Mouse (Mus musculus): ENCODE data around the gene Scrn2. TPM values are rescaled to one million over a fixed set of nuclear protein-coding genes. Genes with fewer than 3 reads are reported as not detected.

Gene Scrn2
- polyA plus RNA-seq, 1 experiment from 2014 or later: 41.6 TPM

DNA sequence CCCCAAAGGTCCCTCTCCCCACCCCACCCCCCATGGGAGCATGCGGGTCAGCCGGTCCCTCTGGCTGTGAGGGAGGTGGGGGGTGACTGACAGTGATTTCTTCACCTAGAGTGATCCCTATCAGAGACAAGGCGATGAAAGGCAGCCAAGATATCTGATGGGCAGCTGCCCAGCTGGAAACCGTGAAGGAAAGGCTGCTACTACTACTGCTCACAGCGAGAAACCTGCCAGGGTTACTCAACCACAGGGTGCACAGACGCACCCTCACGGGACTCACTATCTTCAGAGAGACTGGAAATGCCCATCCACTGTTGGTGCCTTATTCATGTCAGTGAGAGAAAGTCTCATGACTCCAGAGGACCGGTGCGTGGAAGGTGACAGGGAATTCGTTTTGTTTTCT, 4.8 kb upstream of the Scrn2 start:
- Histone ChIP-seq H3K9me3 (replicated peaks; ENCODE audit: low read length) (no peaks in the 10 kb centered on the region), H3K4me2 (ENCODE audit: low read length) (peak overlapping the region; percentile 53; the same call in 1 of the 2 replicates), H3K27ac (no peak overlapping the region), H3K36me3 (ENCODE audit: insufficient read depth, low read length) (no peaks in the 10 kb centered on the region), H3K4me3 (replicated peaks; ENCODE audit: low read depth, low read length) (no peak overlapping the region), H3K9ac (ENCODE audit: low read depth, low read length) (no peak overlapping the region), H3K27me3 (ENCODE audit: insufficient read depth, low read length) (peaks cover 19% of the 10 kb centered on the region), H3K4me1 (replicated peaks; ENCODE audit: insufficient read depth, low read length) (peaks cover 28% of the 10 kb centered on the region)
- no peak for TF ChIP-seq CTCF (IDR thresholded peaks at IDR 0.05; ENCODE audit: low read depth)
- ATAC-seq (replicated peaks; ENCODE audit: low FRiP score, low read depth) (no peak), DNase-seq (ENCODE audit: low spot score) (no peak)
- WGBS: 47% methylated on average over 10 of the region's 10 CpGs

DNA sequence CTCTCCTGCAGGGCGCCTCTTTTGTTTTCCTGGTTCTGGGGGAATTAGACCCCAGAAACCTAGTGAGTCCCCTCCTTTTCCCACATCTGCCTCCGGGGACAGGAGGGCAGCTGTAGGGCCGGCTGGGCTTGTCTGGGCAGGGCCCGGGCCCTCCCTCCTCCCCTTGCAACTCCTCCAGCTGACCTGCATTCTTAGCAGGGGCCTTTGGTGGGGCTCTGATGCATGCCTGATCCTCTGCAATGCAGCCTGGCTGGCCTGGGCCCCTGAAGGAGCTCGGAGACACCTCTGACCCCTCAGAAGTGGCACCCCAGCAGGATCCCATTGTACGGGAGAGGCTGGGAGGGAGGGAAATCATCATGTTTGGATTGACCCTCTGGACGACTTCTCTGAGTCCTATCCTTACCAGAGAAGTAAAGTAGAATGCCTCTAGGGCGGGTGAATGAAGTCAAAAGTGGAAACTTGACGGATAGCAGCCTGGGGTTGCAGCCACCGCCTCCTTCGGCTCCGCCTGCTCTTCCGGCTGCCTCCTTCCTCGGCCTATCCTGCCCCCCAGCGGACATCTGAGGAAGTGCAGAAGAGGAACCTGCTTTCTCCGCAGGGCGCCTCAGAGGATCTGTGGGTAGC, 3.9 kb upstream of the Scrn2 start:
- Histone ChIP-seq H3K4me3 (replicated peaks; ENCODE audit: low read depth, low read length) (peak overlapping the region; percentile 22; the same call in 1 of the 2 replicates), H3K9ac (ENCODE audit: low read depth, low read length) (peak overlapping the region; percentile 52; the same call in 1 of the 2 replicates), H3K9me3 (replicated peaks; ENCODE audit: low read length) (no peaks in the 10 kb centered on the region), H3K27me3 (ENCODE audit: insufficient read depth, low read length) (peaks cover 12% of the 10 kb centered on the region), H3K4me1 (replicated peaks; ENCODE audit: insufficient read depth, low read length) (peaks cover 35% of the 10 kb centered on the region), H3K27ac (peak overlapping the region; percentile 90), H3K4me2 (ENCODE audit: low read length) (peak overlapping the region; percentile 53), H3K36me3 (ENCODE audit: insufficient read depth, low read length) (no peaks in the 10 kb centered on the region)
- peak; percentile 96 for DNase-seq (ENCODE audit: low spot score)
- peak; percentile 98 for TF ChIP-seq CTCF (IDR thresholded peaks at IDR 0.05; ENCODE audit: low read depth)
- peak; percentile 57 for ATAC-seq (replicated peaks; ENCODE audit: low FRiP score, low read depth)
- 3% methylated on average over 17 of the region's 17 CpGs for WGBS

DNA sequence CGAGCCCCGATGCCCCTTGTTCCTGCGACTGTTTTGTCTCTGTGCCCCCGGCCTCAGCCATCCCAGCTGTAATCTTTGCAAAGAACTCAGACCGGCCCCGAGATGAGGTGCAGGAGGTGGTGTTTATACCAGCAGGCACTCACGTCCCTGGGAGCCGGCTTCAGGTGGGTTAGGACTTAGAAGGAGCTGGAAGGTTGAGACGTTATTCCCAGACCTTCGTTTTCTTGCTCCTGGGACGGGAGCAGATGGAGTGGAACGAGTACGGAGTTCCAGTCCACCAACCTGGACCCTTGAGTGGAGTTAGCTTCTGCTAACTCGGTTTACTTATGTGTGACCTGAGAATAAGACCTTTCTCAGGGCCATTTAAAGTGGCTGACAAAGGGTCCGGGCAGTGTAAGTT, 688 bp downstream of the Scrn2 start:
- Histone ChIP-seq H3K27ac (peak overlapping the region; percentile 76), H3K9ac (ENCODE audit: low read depth, low read length) (peak overlapping the region; percentile 64), H3K27me3 (ENCODE audit: insufficient read depth, low read length) (no peaks in the 10 kb centered on the region), H3K9me3 (replicated peaks; ENCODE audit: low read length) (no peaks in the 10 kb centered on the region), H3K4me2 (ENCODE audit: low read length) (peak overlapping the region; percentile 79), H3K36me3 (ENCODE audit: insufficient read depth, low read length) (0 out of 2 replicates have a peak, but pooled peaks cover 4% of the 10 kb centered on the region), H3K4me1 (replicated peaks; ENCODE audit: insufficient read depth, low read length) (peaks cover 15% of the 10 kb centered on the region), H3K4me3 (replicated peaks; ENCODE audit: low read depth, low read length) (peak overlapping the region; percentile 60)
- WGBS: 8% methylated on average over 15 of the region's 15 CpGs
- no peak for TF ChIP-seq CTCF (IDR thresholded peaks at IDR 0.05; ENCODE audit: low read depth)
- no peak for DNase-seq (ENCODE audit: low spot score)
- ATAC-seq (replicated peaks; ENCODE audit: low FRiP score, low read depth): no peak

DNA sequence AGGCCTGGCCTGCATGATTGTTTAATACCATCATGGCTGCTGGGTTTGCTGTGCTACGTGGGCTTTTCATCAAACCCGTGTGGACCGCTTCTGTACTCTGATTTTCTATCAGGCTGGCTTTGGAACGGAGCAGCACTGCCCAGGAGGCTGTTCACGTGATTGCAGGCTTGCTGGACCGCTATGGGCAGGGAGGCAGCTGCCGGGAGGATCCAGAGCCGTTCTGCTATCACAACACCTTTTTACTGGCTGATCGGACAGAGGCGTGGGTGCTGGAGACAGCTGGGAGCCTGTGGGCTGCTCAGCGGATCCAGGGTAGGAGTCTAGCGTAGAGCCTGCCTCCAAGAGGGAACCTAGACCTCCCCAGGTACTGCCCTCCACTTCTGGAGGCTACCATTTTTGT, 2.2 kb downstream of the Scrn2 start:
- WGBS: 69% methylated on average over 12 of the region's 12 CpGs
- 0 out of 2 replicates have a peak, but pooled peaks cover 4% of the 10 kb centered on the region for H3K36me3 ChIP-seq (ENCODE audit: insufficient read depth, low read length)

DNA sequence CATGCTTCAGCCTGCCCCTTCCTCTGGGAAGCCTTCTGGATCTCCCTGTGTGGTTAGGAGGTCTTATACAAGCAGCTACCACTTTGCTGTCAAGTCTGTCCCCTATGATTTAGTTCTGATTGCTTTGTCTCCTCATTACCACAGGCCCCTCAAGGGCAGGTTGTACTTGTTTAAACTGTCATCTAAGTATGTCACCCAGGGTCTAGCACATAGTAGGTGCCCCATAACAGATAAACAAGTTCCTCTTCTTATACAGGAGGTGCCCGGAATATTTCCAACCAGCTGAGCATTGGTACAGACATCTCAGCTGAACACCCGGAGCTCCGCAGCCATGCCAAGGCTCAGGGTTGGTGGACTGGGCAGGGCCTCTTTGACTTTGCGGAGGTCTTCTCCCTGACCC, 2.8 kb downstream of the Scrn2 start:
- 93% methylated on average over 4 of the region's 4 CpGs for WGBS
- Histone ChIP-seq H3K27me3 (ENCODE audit: insufficient read depth, low read length) (no peaks in the 10 kb centered on the region), H3K4me2 (ENCODE audit: low read length) (no peak overlapping the region), H3K9me3 (replicated peaks; ENCODE audit: low read length) (no peaks in the 10 kb centered on the region), H3K9ac (ENCODE audit: low read depth, low read length) (no peak overlapping the region), H3K4me3 (replicated peaks; ENCODE audit: low read depth, low read length) (no peak overlapping the region), H3K27ac (no peak overlapping the region), H3K4me1 (replicated peaks; ENCODE audit: insufficient read depth, low read length) (peaks cover 9% of the 10 kb centered on the region; the same call in 1 of the 2 replicates), H3K36me3 (ENCODE audit: insufficient read depth, low read length) (0 out of 2 replicates have a peak, but pooled peaks cover 4% of the 10 kb centered on the region)
- DNase-seq (ENCODE audit: low spot score): no peak
- no peak for ATAC-seq (replicated peaks; ENCODE audit: low FRiP score, low read depth)
- no peak for TF ChIP-seq CTCF (IDR thresholded peaks at IDR 0.05; ENCODE audit: low read depth)

More for the DNA sequence above, 2.2 kb downstream of the Scrn2 start:
- no peak overlapping the region for H3K9ac ChIP-seq (ENCODE audit: low read depth, low read length)
- ATAC-seq (replicated peaks; ENCODE audit: low FRiP score, low read depth) (no peak; the same call in 1 of the 2 replicates), DNase-seq (ENCODE audit: low spot score) (no peak)
- no peak for TF ChIP-seq CTCF (IDR thresholded peaks at IDR 0.05; ENCODE audit: low read depth)
- H3K4me2 ChIP-seq (ENCODE audit: low read length): no peak overlapping the region
- H3K27ac ChIP-seq: no peak overlapping the region
- H3K4me3 ChIP-seq (replicated peaks; ENCODE audit: low read depth, low read length): no peak overlapping the region
- no peaks in the 10 kb centered on the region for H3K27me3 ChIP-seq (ENCODE audit: insufficient read depth, low read length)
- H3K9me3 ChIP-seq (replicated peaks; ENCODE audit: low read length): no peaks in the 10 kb centered on the region
- H3K4me1 ChIP-seq (replicated peaks; ENCODE audit: insufficient read depth, low read length): peaks cover 9% of the 10 kb centered on the region; the same call in 1 of the 2 replicates

DNA sequence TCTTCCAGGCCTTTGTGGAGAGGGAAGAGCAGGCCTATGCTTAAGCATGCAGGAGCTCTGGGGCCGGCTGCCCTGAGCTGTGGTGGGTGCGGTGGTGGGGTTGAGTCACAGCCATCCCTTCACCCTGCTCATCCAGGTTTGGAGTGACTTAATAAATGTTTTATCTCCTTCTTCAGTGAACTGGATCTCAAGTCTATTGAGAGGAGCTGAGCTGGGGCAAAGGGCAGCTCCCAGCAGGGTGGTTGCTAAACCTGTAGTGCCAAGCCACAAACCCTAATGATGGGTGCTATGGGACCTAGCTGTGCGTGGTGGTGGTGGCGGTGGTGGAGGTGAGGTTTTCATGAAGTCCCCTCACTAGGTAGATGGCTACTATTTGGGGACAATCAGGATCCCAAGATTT, 4.0 kb downstream of the Scrn2 start:
- H3K4me2 ChIP-seq (ENCODE audit: low read length): no peak overlapping the region
- WGBS: 86% methylated on average over 4 of the region's 4 CpGs
- H3K27me3 ChIP-seq (ENCODE audit: insufficient read depth, low read length): no peaks in the 10 kb centered on the region
- H3K4me1 ChIP-seq (replicated peaks; ENCODE audit: insufficient read depth, low read length): peaks cover 9% of the 10 kb centered on the region; the same call in 1 of the 2 replicates
- H3K27ac ChIP-seq: no peak overlapping the region
- no peak overlapping the region for H3K9ac ChIP-seq (ENCODE audit: low read depth, low read length)
- 0 out of 2 replicates have a peak, but pooled peaks cover 4% of the 10 kb centered on the region for H3K36me3 ChIP-seq (ENCODE audit: insufficient read depth, low read length)
- no peak overlapping the region for H3K4me3 ChIP-seq (replicated peaks; ENCODE audit: low read depth, low read length)
- H3K9me3 ChIP-seq (replicated peaks; ENCODE audit: low read length): no peaks in the 10 kb centered on the region
- TF ChIP-seq CTCF (IDR thresholded peaks at IDR 0.05; ENCODE audit: low read depth): no peak
- ATAC-seq (replicated peaks; ENCODE audit: low FRiP score, low read depth) (no peak), DNase-seq (ENCODE audit: low spot score) (no peak)
